Mouse (Mus musculus) C2C12 (cell line): ENCODE results near the gene Nup43.

Experiments
- CEBPB ChIP-seq: IDR thresholded peaks from one replicate; pipeline ENCODE4 v1.6.1; 2011; ENCODE audit warnings: low read depth, mild to moderate bottlenecking, control low read depth, moderate library complexity
- CTCF ChIP-seq: IDR thresholded peaks from one replicate; pipeline ENCODE4 v1.5.1; 2011; ENCODE audit not compliant: control insufficient read depth, insufficient read depth, insufficient read length
- MYOD1 ChIP-seq: IDR thresholded peaks from one replicate; pipeline ENCODE4 v1.6.1; 2011; ENCODE audit warnings: low read depth; ENCODE audit not compliant: control insufficient read depth, insufficient read length

DNA sequence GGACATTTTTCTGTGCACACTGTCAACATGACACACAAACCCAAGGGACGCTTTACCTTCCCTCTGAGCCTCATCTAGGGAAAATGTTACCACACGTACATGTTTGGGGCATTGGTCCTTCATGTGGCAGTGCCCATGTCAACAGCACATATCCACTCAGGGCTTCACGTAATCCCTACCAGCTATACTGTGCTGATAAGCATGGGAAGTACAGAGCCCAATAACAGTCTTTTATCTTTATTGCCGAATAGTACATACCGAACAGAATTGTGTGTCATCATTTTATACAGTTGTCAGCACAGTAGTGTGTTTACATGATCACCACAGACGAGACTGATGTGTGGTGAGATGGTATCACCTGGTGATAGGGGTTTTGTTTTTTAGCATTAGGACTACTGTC lies 19.6 kb downstream of the Nup43 start:
- TF ChIP-seq CEBPB, result no peak
- TF ChIP-seq CTCF, result no peak
- no peak for TF ChIP-seq MYOD1
